Mouse (Mus musculus) CH12.LX (cell line): ENCODE data around the gene Arf5. TPM values are rescaled to one million over a fixed set of nuclear protein-coding genes. Genes with fewer than 3 reads are reported as not detected.

ENCODE experiments used
- DNase-seq: peaks from one replicate; pipeline ENCODE4 v3.0.0-alpha.2; 2013; ENCODE audit errors: extremely low read depth
- H3K27ac ChIP-seq: 2 replicates; pipeline ENCODE4 v1.5.1; 2012; ENCODE audit warnings: low read depth, mild to moderate bottlenecking, control low read depth, moderate library complexity; ENCODE audit not compliant: insufficient read depth
- H3K27me3 ChIP-seq: replicated peaks from 2 replicates; pipeline ENCODE3; 2012; ENCODE audit warnings: inconsistent platforms
- H3K36me3 ChIP-seq, 2 experiments: replicated peaks in 1 of 2; 2 replicates each; pipeline versions ENCODE3 to v1.6.1; 2012; ENCODE audit warnings: inconsistent platforms in 1 of 2, low read length in 1 of 2, mild to moderate bottlenecking in 1 of 2, mixed read lengths in 1 of 2, moderate library complexity in 1 of 2; ENCODE audit not compliant: control insufficient read depth in 1 of 2, insufficient read depth in 1 of 2
- H3K4me1 ChIP-seq, 2 experiments: 2 replicates each; pipeline ENCODE4 v1.6.1; 2012; ENCODE audit warnings: inconsistent platforms in 1 of 2, moderate library complexity in 1 of 2; ENCODE audit not compliant: insufficient read depth in 2 of 2, control insufficient read depth in 1 of 2
- H3K4me2 ChIP-seq: 2 replicates; pipeline ENCODE4 v1.6.1; 2012; ENCODE audit warnings: low read depth, mild to moderate bottlenecking, control low read depth; ENCODE audit not compliant: poor library complexity, insufficient read depth, severe bottlenecking
- H3K4me3 ChIP-seq, 3 experiments: fragments of 150-350 bp in 1 of 3; sonication (generic) in 1 of 3; replicated peaks in 1 of 3; 2 replicates each; pipeline versions ENCODE3 to v1.5.1; 2011 to 2012; ENCODE audit warnings: low read depth in 2 of 3, low read length in 2 of 3, mild to moderate bottlenecking in 2 of 3, moderate library complexity in 2 of 3, control low read depth in 1 of 3, improper control_type of control experiment in 1 of 3, inconsistent platforms in 1 of 3, mixed read lengths in 1 of 3; ENCODE audit not compliant: poor library complexity in 1 of 3
- H3K79me2 ChIP-seq: replicated peaks from 2 replicates; pipeline ENCODE4 v1.6.1; 2012; ENCODE audit warnings: mild to moderate bottlenecking, moderate library complexity; ENCODE audit not compliant: control insufficient read depth, poor library complexity, insufficient read depth, severe bottlenecking; ENCODE audit errors: extremely low read depth
- H3K9ac ChIP-seq: 2 replicates; pipeline ENCODE4 v1.6.1; 2012; ENCODE audit warnings: low read depth, mild to moderate bottlenecking, control low read depth, moderate library complexity; ENCODE audit not compliant: insufficient read depth
- H3K9me3 ChIP-seq: replicated peaks from 2 replicates; pipeline ENCODE3; 2012; ENCODE audit warnings: low read length, inconsistent platforms, mixed read lengths
- CHD2 ChIP-seq: IDR thresholded peaks from 2 replicates; pipeline ENCODE4 v1.6.1; 2011; ENCODE audit warnings: low read length, improper control_type of control experiment
- ELF1 ChIP-seq: IDR thresholded peaks from 2 replicates; pipeline ENCODE4 v1.6.1; 2014; ENCODE audit warnings: low read depth, mild to moderate bottlenecking, inconsistent platforms, low read length, improper control_type of control experiment
- ETS1 ChIP-seq: conservative IDR thresholded peaks from 2 replicates; pipeline ENCODE4 v1.6.1; 2012; ENCODE audit warnings: low read depth, mild to moderate bottlenecking, inconsistent platforms, low read length, improper control_type of control experiment, moderate library complexity
- GABPA ChIP-seq: IDR thresholded peaks from 2 replicates; pipeline ENCODE4 v1.6.1; 2012; ENCODE audit warnings: low read depth, low read length, improper control_type of control experiment, inconsistent platforms; ENCODE audit not compliant: insufficient replicate concordance
- IRF4 ChIP-seq: IDR thresholded peaks from 2 replicates; pipeline ENCODE4 v1.6.1; 2014; ENCODE audit warnings: low read depth, mild to moderate bottlenecking, inconsistent platforms, low read length, improper control_type of control experiment
- JUN ChIP-seq: IDR thresholded peaks from 2 replicates; pipeline ENCODE4 v1.6.1; 2011; ENCODE audit warnings: low read depth, mild to moderate bottlenecking, low read length, improper control_type of control experiment, moderate library complexity; ENCODE audit not compliant: insufficient read depth
- KAT2A ChIP-seq: IDR thresholded peaks from 2 replicates; pipeline ENCODE4 v1.6.1; 2012; ENCODE audit warnings: low read length, improper control_type of control experiment, inconsistent platforms; ENCODE audit not compliant: insufficient replicate concordance
- MEF2A ChIP-seq: IDR thresholded peaks from 2 replicates; pipeline ENCODE4 v1.6.1; 2014; ENCODE audit warnings: low read depth, mild to moderate bottlenecking, inconsistent platforms, low read length, improper control_type of control experiment, borderline replicate concordance
- MXI1 ChIP-seq: IDR thresholded peaks from 2 replicates; pipeline ENCODE4 v1.6.1; 2011; ENCODE audit warnings: mild to moderate bottlenecking, low read depth, low read length, improper control_type of control experiment
- NRF1 ChIP-seq: IDR thresholded peaks from 2 replicates; pipeline ENCODE4 v1.6.1; 2014; ENCODE audit warnings: low read depth, mild to moderate bottlenecking, inconsistent platforms, low read length, improper control_type of control experiment, moderate library complexity
- POLR2A ChIP-seq: IDR thresholded peaks from 2 replicates; pipeline ENCODE4 v1.6.1; 2011; ENCODE audit warnings: low read depth, mild to moderate bottlenecking, improper control_type of control experiment, low read length
- POLR2AphosphoS2 ChIP-seq: IDR thresholded peaks from 2 replicates; pipeline ENCODE4 v1.6.1; 2011; ENCODE audit warnings: low read depth, low read length, improper control_type of control experiment
- RAD21 ChIP-seq: IDR thresholded peaks from 2 replicates; pipeline ENCODE4 v1.6.1; 2011; ENCODE audit warnings: low read depth, mild to moderate bottlenecking, low read length, improper control_type of control experiment, moderate library complexity
- RCOR1 ChIP-seq: conservative IDR thresholded peaks from 2 replicates; pipeline ENCODE4 v1.6.1; 2012; ENCODE audit warnings: low read depth, mild to moderate bottlenecking, inconsistent platforms, low read length, improper control_type of control experiment
- SMC3 ChIP-seq: IDR thresholded peaks from 2 replicates; pipeline ENCODE4 v1.6.1; 2011; ENCODE audit warnings: low read depth, low read length, improper control_type of control experiment
- TCF12 ChIP-seq: IDR thresholded peaks from 2 replicates; pipeline ENCODE4 v1.6.1; 2014; ENCODE audit warnings: low read depth, mild to moderate bottlenecking, inconsistent platforms, low read length, improper control_type of control experiment
- UBTF ChIP-seq: IDR thresholded peaks from 2 replicates; pipeline ENCODE4 v1.6.1; 2012; ENCODE audit warnings: low read depth, mild to moderate bottlenecking, inconsistent platforms, low read length, improper control_type of control experiment, moderate library complexity
- ZKSCAN1 ChIP-seq: IDR thresholded peaks from 2 replicates; pipeline ENCODE4 v1.6.1; 2012; ENCODE audit warnings: low read depth, inconsistent platforms, low read length, improper control_type of control experiment, borderline replicate concordance
- dilution Hi-C: fragments of 300-500 bp; cut with MboI; formaldehyde crosslinking; loops from 2 replicates; pipeline ENCODE4 v1.14.3; 2020; ENCODE audit warnings: low sequenced_read_pairs; ENCODE audit not compliant: extremely low pct_unique_long_range_greater_than_20kb, extremely low pct_ligation_motif_present
- in situ Hi-C: fragments of 300-500 bp; cut with MboI; formaldehyde crosslinking; loops from 3 replicates; pipeline ENCODE4 v1.14.3; 2019; ENCODE audit warnings: low sequenced_read_pairs, low pct_ligation_motif_present, low pct_unique_long_range_greater_than_20kb, mixed read lengths
- polyA plus RNA-seq: library from polyadenylated mRNA; unstranded; fragments of >175 nt; gene quantifications from 2 replicates; pipeline ENCODE4 v1.2.1, GENCODE M21; 2012; ENCODE audit warnings: low read depth; ENCODE audit not compliant: insufficient read length
- total RNA-seq, 2 experiments: library from RNA; depleted of rRNA; stranded (reverse); fragments of 300-350 nt in 1 of 2; fragments of >200 nt in 1 of 2; gene quantifications; 2 replicates each; pipeline ENCODE4 v1.2.3; 2012 to 2014

Arf5 gene
- total and polyA plus RNA-seq, 3 experiments: 67.3 to 101 (median 99.7) TPM

DNA sequence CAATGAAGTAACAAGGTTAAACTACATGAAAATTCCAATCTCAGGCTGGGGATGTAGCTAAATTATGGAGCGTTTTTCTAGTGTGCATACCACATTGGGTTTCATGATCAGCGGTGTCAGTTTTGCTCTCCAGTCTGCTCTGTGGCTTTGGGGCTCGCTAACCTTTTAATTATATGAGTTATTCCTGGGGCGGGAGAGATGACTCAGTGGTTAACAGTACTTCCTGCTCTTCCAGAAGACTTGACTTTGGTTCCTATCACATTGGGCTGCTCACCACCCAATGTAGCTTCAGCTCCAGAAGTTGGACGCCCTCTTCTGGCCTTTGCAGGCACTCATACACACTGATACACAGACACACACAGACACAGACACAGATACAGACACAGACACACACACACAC is 47.3 kb downstream of the Arf5 start:
- dilution Hi-C loops (no loop called here), in situ Hi-C loops (no loop called here)
- TF ChIP-seq RCOR1 (no peak), IRF4 (no peak), MEF2A (no peak)
- no peaks in the 10 kb centered on the region for H3K36me3 ChIP-seq
- no peak overlapping the region for H3K4me3 ChIP-seq
- DNase-seq: no peak
- no peaks in the 10 kb centered on the region for H3K79me2 ChIP-seq
- H3K9ac ChIP-seq: no peak overlapping the region
- H3K27ac ChIP-seq: no peak overlapping the region
- H3K27me3 ChIP-seq: no peaks in the 10 kb centered on the region
- no peaks in the 10 kb centered on the region for H3K9me3 ChIP-seq
- H3K4me2 ChIP-seq: no peak overlapping the region
- H3K4me1 ChIP-seq: no peaks in the 10 kb centered on the region

DNA sequence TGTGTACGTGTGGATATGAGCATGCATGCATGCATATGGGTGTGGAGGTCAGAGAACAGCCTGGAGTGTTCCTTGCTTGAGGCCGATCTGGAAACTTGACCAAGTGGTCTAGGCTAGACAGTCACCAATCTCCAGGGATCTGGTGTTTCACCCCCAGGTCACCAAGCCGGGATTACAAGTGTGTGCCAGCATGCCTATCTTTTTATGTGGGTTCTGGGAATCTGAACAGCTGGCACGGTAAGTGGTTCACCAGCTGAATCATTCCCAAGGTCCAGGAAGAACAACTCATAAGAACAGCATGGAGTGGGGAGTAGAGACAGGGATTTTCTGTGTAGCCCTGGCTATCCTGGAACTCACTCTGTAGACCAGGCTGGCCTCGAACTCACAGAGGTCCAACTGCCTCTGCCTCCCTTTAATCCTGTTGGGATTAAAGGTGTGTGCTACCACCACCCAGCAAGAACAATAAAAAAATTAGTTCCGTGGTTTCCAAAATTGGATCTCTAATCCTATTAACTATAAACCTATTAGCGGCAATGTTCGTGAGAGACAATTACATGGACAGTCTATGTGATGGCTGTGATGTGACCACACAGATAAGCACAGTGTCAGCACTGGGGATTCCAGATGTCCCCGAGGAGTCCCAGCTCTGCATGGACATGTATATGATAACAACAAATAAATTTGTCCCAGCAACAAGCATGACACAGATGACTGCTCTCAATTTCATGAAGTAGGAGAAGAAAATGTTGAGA is 48.1 kb downstream of the Arf5 start:
- no peak overlapping the region for H3K4me3 ChIP-seq
- H3K9ac ChIP-seq: no peak overlapping the region
- no peak overlapping the region for H3K4me2 ChIP-seq
- no peak for DNase-seq
- in situ Hi-C loops: no loop called here
- H3K36me3 ChIP-seq: no peaks in the 10 kb centered on the region
- TF ChIP-seq SMC3 (no peak), ELF1 (no peak), CHD2 (no peak), ETS1 (no peak), TCF12 (no peak)
- TF ChIP-seq, all 38 proteins: peak for 0
- dilution Hi-C loops: no loop called here
- Histone ChIP-seq H3K9me3 (no peaks in the 10 kb centered on the region), H3K27me3 (no peaks in the 10 kb centered on the region), H3K27ac (no peak overlapping the region), H3K79me2 (no peaks in the 10 kb centered on the region), H3K4me1 (no peaks in the 10 kb centered on the region)

DNA sequence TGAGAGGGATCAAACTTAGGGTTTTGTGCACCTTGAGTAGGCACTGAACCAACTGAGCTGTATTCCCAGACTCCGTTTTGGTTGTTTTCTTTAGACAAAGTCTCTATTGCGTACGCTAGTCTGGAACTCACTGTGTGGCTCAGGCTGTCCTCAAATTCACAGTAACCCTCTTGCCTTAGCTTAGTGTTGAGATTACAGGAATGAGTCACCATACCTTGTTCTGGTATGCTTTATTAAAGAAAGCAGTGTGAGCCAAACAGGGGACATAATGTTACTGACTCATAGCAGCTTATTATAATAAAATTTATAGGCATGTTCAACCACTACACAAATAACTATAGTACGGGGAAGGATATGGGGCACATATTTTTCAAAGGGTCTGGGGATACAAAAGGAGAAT is 50.9 kb downstream of the Arf5 start:
- peaks cover 0 to 8% of the 10 kb centered on the region in 2 experiments; a peak in 2 of 4 replicates for H3K4me1 ChIP-seq
- no peaks in the 10 kb centered on the region for H3K9me3 ChIP-seq
- DNase-seq: no peak
- H3K27me3 ChIP-seq: no peaks in the 10 kb centered on the region
- H3K79me2 ChIP-seq: no peaks in the 10 kb centered on the region
- H3K27ac ChIP-seq: no peak overlapping the region
- H3K4me2 ChIP-seq: no peak overlapping the region
- H3K36me3 ChIP-seq: no peaks in the 10 kb centered on the region
- no peak for TF ChIP-seq MXI1
- no peak for TF ChIP-seq MEF2A
- TF ChIP-seq TCF12: no peak
- TF ChIP-seq SMC3: no peak
- TF ChIP-seq UBTF: no peak
- TF ChIP-seq RAD21: no peak
- TF ChIP-seq POLR2A: no peak
- TF ChIP-seq NRF1: no peak
- TF ChIP-seq CHD2: no peak
- TF ChIP-seq JUN: no peak
- TF ChIP-seq IRF4: no peak
- no peak for TF ChIP-seq ZKSCAN1
- no peak for TF ChIP-seq GABPA
- TF ChIP-seq POLR2AphosphoS2: no peak
- TF ChIP-seq KAT2A: no peak
- no peak overlapping the region for H3K4me3 ChIP-seq
- H3K9ac ChIP-seq: no peak overlapping the region
- dilution Hi-C loops (no loop called here), in situ Hi-C loops (no loop called here)
